Mouse (Mus musculus): ENCODE results near the gene Acp7.
A peak's percentile ranks its signal among the peaks of the same experiment; 100 is the strongest.

Gene Acp7

DNA sequence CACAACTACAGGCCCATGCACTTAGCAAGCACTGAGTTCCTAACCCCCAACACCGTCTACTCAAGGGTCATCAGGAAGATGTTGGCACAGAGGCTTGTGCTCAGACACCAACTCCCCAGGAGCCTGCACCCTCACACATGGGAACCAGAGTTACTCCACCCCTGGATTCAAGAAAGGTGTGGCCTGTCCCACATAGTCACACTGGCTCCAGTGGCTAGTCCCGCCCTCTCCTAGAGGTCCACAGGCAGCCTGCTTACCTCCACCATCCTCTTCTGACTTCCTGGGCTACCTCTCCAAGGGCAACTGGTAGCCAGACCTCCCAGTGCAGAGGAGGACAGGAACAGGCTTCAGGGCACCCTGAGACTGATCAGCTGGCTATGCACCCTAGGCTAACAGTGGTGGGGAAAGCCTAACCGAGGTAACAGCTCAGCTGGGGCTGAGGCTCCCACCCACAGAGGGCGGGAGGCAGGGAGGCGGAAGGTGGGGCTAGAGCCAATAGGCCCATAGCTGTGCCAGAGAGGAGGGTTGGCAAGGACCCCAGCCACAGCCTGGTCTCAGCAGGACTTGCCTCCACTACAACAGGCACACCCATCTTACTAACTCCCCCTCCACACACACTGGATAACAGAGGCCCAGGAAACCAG lies 54.7 kb downstream of the Acp7 start:
- DNase-seq (ENCODE audit: inconsistent ontology term), result peak; percentile 85

- no peak for DNase-seq (ENCODE audit: inconsistent ontology term)
Measured at GRCm38 (mm10) chr7:28575597-28575996, 55.5 kb downstream of the Acp7 start.

DNA sequence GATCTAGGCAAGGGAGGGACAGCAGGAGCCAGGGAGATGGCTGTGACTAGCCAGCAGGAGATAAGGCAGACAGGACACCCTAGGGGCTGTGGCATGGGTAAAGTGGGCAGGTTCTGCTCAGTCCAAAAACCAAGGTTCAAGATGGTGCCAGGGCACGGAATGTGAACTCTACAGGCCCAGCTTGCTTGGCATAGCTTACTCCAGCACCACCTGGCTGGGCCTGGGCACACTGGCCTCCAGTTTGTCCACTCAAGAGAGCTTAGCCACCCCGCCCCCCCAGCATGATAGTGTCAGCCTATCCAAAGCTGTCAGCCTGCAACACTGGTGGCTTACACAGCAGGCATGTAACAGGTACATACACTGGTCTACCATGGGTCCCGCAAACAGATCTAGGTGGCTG lies 57.9 kb downstream of the Acp7 start:
- no peak for DNase-seq (ENCODE audit: inconsistent ontology term)

DNA sequence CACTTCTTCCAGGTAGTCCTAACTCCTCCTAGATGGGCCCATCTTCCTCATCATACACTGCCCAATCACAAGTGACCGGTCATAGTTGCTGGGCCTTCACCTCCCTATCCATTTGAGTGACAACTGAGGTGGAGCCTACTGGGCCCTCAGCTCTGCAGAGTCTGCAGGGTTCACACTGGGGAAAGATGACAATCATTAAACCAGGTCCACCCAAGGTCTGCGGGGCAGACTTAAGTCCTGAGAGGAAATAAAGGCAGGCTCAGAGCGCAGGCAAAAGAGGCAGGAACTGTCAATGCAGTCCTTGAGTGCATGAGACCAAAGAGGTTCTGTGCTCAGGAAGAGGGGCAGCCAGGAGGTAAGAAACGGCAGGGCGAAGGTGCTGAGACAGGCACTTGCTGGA lies 58.4 kb downstream of the Acp7 start:
- no peak for DNase-seq (ENCODE audit: inconsistent ontology term)

- no peak for DNase-seq (ENCODE audit: inconsistent ontology term)
Measured at GRCm38 (mm10) chr7:28570982-28571682, 60.0 kb downstream of the Acp7 start.

- no peak for DNase-seq (ENCODE audit: inconsistent ontology term)
Measured at GRCm38 (mm10) chr7:28570291-28570981, 60.7 kb downstream of the Acp7 start.

DNA sequence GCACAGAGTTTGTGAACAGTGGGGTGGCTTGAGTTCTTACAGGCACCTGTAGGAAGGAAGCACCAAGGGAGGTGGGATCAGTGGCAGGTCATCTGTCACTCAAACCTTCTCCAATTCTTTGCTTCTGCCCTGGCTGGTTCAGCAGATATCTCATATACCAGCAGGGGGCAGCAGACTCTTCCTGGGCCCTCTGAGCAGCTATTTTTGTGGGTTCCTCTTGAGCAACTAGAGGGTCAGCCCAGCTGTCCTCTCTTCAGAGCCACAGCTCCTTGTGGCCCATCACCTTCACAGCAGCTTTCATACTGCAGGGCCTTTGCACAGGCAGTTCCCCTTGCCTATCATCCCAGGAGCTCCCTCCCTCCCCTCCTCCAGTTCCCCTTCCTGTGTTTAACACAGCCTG lies 62.9 kb downstream of the Acp7 start:
- DNase-seq (ENCODE audit: inconsistent ontology term), result peak; percentile 40

- DNase-seq (ENCODE audit: inconsistent ontology term), result no peak
Measured at GRCm38 (mm10) chr7:28567539-28567938, 63.6 kb downstream of the Acp7 start.

GRCm38 (mm10) chr7:28565407-28565806 lies 65.7 kb downstream of the Acp7 start:
- no peak for DNase-seq (ENCODE audit: inconsistent ontology term)

GRCm38 (mm10) chr7:28562951-28563350 lies 68.2 kb downstream of the Acp7 start:
- DNase-seq (ENCODE audit: inconsistent ontology term), result no peak

DNA sequence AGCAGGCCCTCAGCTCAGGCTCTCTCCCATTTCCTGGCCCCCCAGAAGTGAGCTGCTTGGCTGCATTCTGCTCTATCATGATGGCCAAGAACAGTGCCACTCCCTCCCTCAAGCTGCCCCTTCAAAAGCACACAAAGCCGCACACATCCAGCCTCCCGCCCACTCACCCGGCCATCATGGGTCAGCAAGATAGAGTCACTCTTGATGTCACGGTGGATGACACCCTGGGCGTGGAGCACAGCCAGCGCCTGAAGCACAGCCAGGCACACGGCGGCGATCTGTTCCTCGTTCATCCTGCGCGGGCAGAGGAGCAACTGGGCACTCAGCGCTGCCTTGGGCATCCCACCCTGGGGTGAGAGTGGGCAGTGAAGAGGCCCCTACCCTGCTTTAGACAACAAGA lies 68.8 kb downstream of the Acp7 start:
- DNase-seq (ENCODE audit: inconsistent ontology term), result peak; percentile 31

DNA sequence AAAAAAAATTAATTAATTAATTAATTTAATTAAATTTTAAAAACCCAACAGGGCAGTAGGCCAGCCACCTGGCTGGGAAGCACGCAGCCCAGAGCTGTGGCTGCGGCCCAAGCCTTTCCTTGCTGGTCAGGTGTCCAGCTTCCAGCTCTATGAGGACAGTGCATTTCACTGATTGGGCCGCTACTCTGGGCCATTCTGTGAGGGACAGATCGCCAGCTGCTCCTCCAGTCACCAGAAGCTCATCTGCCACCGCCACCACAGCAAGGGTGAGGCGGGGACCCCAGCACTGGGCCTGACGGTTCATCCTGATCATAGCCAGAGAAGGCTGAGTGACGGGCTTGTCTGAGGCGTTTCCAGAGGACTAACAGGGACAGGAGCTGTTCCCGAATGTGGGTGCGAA lies 69.2 kb downstream of the Acp7 start:
- DNase-seq (ENCODE audit: inconsistent ontology term), result no peak

DNA sequence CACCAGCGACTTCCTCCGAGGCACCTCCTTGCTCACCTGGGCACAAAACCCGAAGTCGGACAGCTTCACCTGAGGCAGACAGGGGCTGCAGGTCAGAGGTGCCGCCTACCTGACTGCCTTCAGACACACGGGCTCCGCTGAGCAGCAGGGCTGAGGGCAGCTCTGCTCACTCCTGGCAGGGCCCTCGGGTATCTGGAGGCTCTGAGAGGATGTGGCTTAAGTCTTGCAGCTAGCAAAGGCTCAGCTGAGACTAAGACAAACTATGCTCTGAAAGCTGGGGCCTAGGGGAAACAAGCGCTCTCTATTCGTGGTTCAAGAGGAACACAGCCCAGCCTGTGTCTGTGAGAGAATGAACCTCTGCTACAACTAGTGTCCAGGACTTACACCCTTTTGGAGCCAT lies 70.3 kb downstream of the Acp7 start:
- no peak for DNase-seq (ENCODE audit: inconsistent ontology term)

DNA sequence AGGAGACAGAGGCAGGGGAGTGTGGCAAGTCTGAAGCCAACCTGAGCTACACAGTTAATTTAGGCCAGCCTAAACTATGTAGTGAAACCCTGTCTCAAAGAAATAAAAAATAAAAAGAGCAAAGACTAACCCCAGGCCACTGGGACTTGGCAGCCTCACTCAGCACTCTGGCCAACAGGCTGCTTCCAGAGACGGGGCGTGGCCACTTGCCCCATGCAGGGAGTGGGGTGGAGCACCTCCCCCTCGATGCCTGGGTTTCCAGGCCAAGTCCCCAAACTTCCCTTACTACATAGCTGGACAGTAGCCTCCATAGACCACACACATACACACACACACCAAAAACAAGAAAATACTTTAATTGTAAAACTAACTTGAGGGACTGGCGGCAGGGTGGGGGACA lies 72.6 kb downstream of the Acp7 start:
- peak; percentile 30 for DNase-seq (ENCODE audit: inconsistent ontology term)

DNA sequence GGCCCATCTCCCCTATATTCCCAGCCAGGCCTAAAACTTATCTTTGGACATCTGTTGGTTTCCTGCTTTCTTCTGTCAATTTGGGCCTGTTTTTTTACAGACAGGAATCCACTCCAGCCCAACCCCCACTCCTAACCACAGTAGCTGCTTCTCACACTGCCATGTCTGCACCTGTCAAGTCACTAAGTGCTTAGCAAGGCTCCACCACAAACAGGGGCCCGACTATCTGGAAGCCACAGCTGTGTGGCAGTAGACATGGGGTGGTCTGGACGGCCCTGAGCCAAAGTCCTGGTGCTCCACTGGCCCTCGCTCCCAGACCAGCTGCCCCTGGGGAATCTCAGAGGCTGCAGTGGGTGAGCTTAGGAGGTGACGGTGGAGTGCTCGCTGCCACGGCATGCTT lies 73.4 kb downstream of the Acp7 start:
- DNase-seq (ENCODE audit: inconsistent ontology term), result no peak
